Mouse (Mus musculus) liver, postnatal 0 days (tissue): ENCODE data around the gene Arhgap15.

Source experiments
- CTCF ChIP-seq: sonication (generic); IDR thresholded peaks from 2 replicates; pipeline ENCODE4 v1.5.1; 2016; ENCODE audit warnings: antibody characterized with exemption, low read depth
- EP300 ChIP-seq: IDR thresholded peaks from 2 replicates; pipeline ENCODE4 v1.6.1; 2016; ENCODE audit warnings: antibody characterized with exemption, low read depth, mild to moderate bottlenecking

GRCm38 (mm10) chr2:44024704-44025103 is 276.1 kb downstream of the Arhgap15 start:
- TF ChIP-seq CTCF: no peak
- TF ChIP-seq EP300: no peak
